Mouse (Mus musculus): ENCODE measurements around the gene Adora3. TPM values are rescaled to one million over a fixed set of nuclear protein-coding genes. Genes with fewer than 3 reads are reported as not detected.

Gene Adora3
- total RNA-seq, 2 experiments from 2014 or later = 0.24 TPM; not detected in 1

DNA sequence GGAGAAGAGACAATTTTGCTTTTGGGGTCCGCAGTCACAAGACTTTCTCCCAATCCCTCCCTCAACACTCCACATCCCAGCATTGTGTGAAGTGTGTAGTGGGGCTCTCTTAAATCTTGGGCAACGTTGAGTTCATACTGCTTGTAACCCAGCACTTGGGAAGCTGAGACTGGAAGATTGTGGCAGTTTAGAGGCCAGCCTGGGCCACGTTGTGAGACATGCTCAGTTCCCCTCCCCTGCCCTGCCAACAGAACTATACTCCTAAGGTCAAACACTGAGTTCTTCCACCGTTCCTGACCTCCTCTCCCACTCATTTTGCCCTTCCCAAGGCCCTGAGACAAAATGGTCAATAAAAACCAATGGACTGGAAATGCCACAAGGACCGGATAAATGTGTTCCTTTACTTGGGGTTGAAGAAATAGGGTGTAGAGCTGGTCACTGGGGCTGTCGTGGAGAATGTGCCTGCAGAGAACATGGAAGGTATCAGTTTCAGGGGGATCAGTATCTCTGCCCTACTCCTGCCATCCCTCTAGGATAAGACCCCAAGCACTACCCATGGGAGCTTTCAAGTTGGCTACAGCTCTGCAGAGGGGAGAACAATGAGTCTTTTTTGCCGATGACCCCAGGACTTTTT, 57.0 kb downstream of the Adora3 start:
- intact Hi-C loops (cut with DNase I) = no loop called here

DNA sequence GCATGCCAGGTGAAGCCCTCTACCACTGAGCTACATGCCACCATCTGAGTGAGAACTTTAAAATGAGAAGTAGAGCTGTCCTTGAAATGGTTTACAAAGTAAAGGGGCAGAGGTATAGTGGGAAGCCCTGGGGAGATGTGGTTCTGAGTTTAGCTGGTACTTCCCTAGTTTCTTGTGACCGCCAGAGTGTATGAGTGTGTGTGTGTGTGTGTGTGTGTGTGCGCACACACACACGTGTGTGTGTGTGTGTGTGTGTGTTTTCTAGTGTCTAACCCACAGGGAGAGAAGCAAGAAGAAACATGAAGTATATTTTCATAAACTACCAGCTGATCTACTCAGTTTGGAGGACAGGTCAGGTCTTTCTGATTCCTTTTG, 57.5 kb downstream of the Adora3 start:
- DNase-seq = no peak
- intact Hi-C loops (cut with DNase I) = no loop called here

More for the DNA sequence above, 57.0 kb downstream of the Adora3 start:
- no peak for DNase-seq

DNA sequence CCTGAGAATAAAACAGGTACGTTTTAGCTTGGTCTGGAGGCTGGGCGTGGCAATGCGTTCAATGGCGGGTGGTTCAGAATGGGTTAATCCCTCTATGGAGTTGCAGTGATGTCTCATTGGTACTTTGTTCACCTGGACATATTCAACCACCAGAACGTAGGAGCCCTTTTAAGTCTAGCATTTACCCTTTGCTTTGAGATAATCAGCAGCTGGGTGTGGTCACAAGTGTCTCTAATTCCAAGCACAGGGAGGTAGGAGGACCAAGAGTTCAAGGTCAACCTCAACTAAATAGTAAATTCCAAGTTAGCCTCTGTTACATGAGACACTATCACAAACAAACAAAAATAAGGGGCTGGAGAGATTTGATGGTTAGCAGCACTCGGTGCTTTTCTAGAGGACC, 58.1 kb downstream of the Adora3 start:
- intact Hi-C loops (cut with DNase I) = no loop called here
- DNase-seq = no peak

DNA sequence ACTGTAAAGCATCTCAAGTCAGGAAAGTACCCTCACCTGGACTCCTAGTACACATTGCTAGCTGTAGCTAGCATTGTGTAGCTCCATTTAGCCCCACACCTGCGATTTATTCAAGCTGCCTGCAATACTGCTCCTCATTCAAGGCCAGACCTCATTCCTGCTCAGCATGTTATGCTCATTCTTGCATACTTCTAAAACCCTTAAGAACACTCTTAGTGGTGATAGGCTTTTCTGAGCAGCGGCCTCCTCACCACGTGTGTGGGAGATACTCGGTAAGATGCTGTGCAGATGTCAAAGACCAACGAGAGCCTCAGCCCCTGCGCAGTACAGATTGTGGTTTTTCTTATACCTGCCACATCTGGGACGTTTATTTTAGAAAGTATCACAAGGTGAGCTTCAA, 59.2 kb downstream of the Adora3 start:
- no peak for DNase-seq
- intact Hi-C loops (cut with DNase I) = no loop called here

DNA sequence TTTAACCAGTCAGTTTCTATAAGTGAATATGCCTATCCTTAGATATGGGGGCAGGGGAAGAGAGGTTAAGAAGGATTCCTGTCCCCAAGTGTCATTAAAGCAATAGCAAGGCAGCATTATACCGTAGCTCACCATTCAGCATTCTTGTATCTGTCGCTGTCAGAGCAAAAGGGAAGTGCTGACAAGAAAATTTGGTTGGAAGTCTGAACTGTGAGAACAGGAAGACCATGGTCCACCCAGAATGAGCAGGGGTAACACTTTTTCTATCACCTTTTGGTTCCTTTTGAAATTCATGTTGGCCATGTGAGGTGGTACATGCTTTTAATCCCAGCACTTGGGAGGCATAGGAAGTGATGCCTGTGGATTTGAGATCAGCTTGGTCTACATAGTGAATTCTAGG, 60.4 kb downstream of the Adora3 start:
- DNase-seq = no peak
- intact Hi-C loops (cut with DNase I) = no loop called here

DNA sequence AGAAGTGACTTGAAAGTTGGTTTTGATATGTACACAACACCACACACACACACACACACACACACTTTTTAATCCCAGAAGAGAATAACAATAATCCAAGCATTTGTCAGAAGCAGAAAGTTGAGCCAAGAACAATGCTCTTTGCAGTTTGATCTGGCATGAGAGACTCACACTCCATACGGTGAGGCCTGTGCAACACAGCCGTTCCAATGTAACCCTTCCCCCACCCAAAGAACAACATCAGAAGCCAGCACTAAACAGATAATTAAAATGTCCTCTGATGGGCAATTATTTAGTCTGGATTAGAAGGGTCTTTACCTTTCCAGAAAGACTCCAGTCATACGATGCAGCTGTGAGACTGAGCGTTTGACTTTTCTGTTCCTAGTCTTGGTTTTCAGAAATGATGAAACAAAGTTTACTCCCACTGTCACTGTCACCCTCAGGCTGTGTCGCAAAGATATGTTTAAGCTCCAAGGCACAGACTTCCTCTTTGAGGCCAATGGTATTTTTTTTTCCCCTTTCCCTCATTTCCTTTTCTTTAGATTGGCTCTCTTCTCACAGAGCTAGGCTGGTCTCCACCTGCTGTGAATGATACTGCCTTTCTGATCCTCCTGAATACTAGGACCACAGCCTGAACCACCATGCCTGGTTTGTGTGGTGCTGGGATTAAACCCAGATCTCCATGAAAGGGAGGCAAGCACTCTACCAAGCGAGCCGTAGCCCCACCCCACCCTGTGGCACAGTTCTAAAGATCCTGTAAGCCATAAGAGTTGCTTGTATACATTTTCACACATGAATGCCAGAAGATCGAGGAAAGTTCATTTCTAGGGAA, 61.8 kb downstream of the Adora3 start, which contains the start of gene I830077J02Rik:
Gene I830077J02Rik (minus strand): TSS at position 425 of the 832 bp plus-strand sequence.
- intact Hi-C loops (cut with DNase I) = no loop called here
- no peak for DNase-seq

DNA sequence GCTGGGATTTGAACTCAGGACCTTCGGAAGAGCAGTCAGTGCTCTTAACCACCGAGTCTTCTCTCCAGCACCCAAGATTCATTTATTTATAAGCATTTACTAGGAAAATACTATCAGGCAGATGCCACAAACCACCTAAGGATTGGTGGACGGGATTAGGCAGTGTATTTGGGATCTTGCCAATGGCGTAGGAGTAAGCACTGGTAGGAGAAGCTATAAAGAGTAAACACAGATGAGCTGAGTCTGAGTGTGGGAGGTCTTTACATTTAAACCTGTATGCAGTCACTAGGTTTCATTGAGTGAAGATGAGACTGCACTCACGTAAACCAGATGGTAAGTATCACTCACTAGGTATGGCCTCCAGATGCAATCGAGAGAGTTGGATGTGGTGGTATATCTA, 63.3 kb downstream of the Adora3 start:
- DNase-seq = no peak
- intact Hi-C loops (cut with DNase I) = no loop called here

DNA sequence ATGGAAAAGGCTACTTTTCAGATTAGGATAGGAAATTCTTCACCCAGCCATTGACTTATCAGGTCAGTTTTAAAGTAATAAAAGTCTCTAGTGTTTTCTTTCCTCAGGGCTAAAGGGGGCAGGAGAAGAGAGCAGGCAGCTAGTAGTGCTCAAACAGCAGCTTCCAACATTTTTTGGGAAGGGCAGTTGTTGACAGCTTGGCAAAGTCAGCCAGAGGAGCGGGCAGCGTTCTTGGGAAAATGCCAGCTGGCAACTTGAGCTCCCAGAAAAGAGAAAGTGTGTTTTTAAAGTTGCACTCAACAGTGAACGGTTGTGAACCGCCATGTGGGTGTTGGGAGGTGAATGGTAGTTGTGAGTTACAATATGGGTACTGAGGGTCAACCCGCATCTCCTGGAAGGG, 64.4 kb downstream of the Adora3 start:
- DNase-seq = peak; percentile 62 to 84

DNA sequence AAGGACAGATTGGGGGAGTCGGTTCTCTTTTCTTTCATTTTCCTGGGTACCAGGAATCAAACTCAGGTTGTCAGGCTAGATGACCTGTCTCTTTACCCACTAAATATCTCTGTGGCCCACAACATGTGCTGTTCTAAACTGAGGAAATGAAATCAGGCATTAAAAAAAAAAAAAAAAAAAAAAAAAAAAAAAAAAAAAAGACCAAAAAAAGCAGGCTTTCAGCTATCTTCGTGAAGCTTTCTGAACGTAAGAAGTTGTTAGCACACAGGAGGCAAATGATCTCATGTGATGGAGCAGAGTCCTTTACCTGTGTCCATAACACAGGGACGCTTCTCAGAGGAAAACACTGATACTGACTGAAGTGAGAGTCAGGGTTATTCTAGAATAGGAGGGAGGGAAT, 65.5 kb downstream of the Adora3 start:
- intact Hi-C loops (cut with DNase I) = no loop called here

More for the DNA sequence above, 64.4 kb downstream of the Adora3 start:
- intact Hi-C loops (cut with DNase I) = no loop called here

DNA sequence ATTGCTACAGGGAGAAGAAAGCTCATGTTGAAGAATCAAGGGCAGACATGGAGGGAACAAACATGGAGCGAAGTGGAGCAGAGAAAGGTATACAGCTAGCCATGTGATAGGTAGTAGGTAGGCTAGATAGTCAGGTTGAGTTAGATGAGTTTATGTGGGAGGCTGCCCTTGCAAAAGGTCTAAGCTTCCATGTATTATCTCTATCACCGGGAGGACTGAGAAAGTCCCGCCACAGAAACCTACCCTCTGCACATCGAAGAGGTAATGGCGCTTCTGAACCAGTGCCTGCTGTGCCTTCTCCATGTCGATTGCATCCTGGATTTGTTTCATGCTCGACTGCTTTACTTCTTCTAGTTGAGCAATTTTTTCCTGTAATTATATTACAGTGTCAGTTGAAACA, 80.7 kb downstream of the Adora3 start:
- intact Hi-C loops (cut with DNase I) = no loop called here
- no peak for DNase-seq

More for the DNA sequence above, 65.5 kb downstream of the Adora3 start:
- no peak for DNase-seq

DNA sequence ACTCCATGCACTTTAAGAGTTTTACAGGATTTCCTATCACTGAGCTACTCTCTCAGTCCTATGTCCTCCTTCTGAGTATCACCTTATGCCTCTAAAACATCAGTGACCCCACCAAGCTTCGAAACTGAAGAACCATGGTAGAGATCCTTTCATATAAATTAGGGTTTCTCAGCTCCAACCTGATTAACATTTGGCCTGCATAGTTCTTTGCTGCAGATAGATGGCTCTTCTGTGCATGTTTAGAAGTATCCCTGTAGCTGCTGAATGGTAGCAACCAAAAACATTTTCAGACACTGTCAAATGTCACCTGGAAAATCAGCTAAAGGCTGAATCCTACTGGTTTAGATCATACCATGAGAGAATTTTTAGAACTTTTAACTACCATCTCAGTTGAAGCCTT, 86.6 kb downstream of the Adora3 start:
- no peak for DNase-seq
- intact Hi-C loops (cut with DNase I) = loop anchor here (5.0 kb wide), 2 partner anchors 235 to 270 kb away; partner anchors contain the start of gene Ddx20

DNA sequence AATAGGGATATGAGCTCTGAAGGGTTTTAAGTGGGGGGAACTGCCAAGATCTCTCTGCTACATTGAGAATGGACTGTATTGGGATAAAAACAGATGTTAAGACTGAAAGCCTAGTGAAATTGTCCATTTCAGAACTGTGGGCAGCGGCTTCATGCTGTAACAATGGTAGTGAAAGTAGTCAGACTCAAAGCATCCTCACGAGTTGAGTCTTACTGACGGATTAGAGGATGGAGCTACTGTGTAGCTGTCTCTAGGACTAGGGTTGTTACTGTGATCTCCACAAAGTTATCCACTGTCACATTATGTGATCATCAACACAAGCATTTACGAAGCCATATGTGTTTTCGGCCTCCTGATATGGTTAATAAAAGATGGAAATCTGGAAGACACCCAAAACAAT, 87.5 kb downstream of the Adora3 start:
- DNase-seq = no peak
- intact Hi-C loops (cut with DNase I) = loop anchor here (5.0 kb wide), 2 partner anchors 236 to 271 kb away; partner anchors contain the start of gene Ddx20

Other genes with a start within 250 kb of the Adora3 start
- 10 to 100 TPM; 11.2 to 12.7 TPM for gene Ddx20, start 183.3 kb upstream of the Adora3 start, total RNA-seq (2021)
- gene Inka2, start 166.3 kb upstream of the Adora3 start, total RNA-seq (2021) = 10 to 100 TPM; 35.5 to 37.7 TPM
- 100 to 1,000 TPM; 103 to 116 TPM for gene Rap1a, start 69.5 kb upstream of the Adora3 start, total RNA-seq (2021)
- gene Tmigd3, start within 50 bp of the Adora3 start, total RNA-seq (2021) = under 1 TPM in 1 of 2 experiments, not detected in 1; 0.24 TPM
- under 1 TPM; 0.81 to 0.88 TPM for gene I830077J02Rik, start 61.8 kb downstream of the Adora3 start, total RNA-seq (2021)
- 10 to 100 TPM; 38.9 to 47.3 TPM for gene Wdr77, start 88.5 kb downstream of the Adora3 start, total RNA-seq (2021)
- 1,000 to 10,000 TPM; 1,017 to 1,034 TPM for gene Atp5f1, start 89.2 kb downstream of the Adora3 start, total RNA-seq (2021)
- under 1 TPM; 0.38 to 0.56 TPM for gene Ovgp1, start 102.9 kb downstream of the Adora3 start, total RNA-seq (2021)
- under 1 TPM in 1 of 2 experiments, not detected in 1; 0.31 TPM for gene Pifo, start 143.8 kb downstream of the Adora3 start, total RNA-seq (2021)
- gene Chil5, start 162.0 kb downstream of the Adora3 start, total RNA-seq (2021) = not detected
- gene Chia1, start 242.4 kb downstream of the Adora3 start, total RNA-seq (2021) = not detected

Measured in heart, postnatal 14 days (tissue).